Mouse (Mus musculus): ENCODE data around the gene Ptpn18. TPM values are rescaled to one million over a fixed set of nuclear protein-coding genes. Genes with fewer than 3 reads are reported as not detected.

The Ptpn18 gene
- total RNA-seq, 1 experiment, result 4.0 TPM

GRCm38 (mm10) chr1:34468051-34468450 is 8.5 kb downstream of the Ptpn18 start:
- in situ Hi-C loops (cut with MboI; ENCODE audit: low sequenced_read_pairs in 2 of 2, unreplicated experiment in 2 of 2), result no loop called here
- DNase-seq (ENCODE audit: low read depth, low spot score), result no peak
- H3K27ac ChIP-seq (ENCODE audit: insufficient read depth, low read depth, low read length, poor library complexity, severe bottlenecking), result peak overlapping the region; percentile 67

GRCm38 (mm10) chr1:34468500-34468899 is 8.9 kb downstream of the Ptpn18 start:
- Histone ChIP-seq H3K27ac (ENCODE audit: insufficient read depth, low read depth, low read length, poor library complexity, severe bottlenecking) (peak overlapping the region; percentile 67; the same call in 1 of the 2 replicates), H3K9ac (ENCODE audit: insufficient read depth, low read depth, low read length, poor library complexity, severe bottlenecking) (0 out of 2 replicates have a peak overlapping the region, but pooled peaks have one; percentile 5), H3K9me3 (ENCODE audit: control insufficient read depth, insufficient read depth, low read depth, low read length) (no peaks in the 10 kb centered on the region), H3K4me1 (ENCODE audit: control insufficient read depth in 2 of 2, insufficient read depth in 2 of 2, low read length in 2 of 2, poor library complexity in 1 of 2) (peaks cover 2 to 21% of the 10 kb centered on the region in 2 experiments; a peak in 3 of 4 replicates), H3K36me3 (ENCODE audit: control insufficient read depth, insufficient read depth, low read length, poor library complexity, severe bottlenecking) (no peaks in the 10 kb centered on the region), H3K4me3 (ENCODE audit: insufficient read depth in 1 of 2, low read depth in 1 of 2, low read length in 2 of 2, poor library complexity in 1 of 2, severe bottlenecking in 1 of 2) (no peak overlapping the region)
- no peak for DNase-seq (ENCODE audit: low read depth, low spot score)
- TF ChIP-seq ZNF384 (IDR thresholded peaks at IDR 0.05; ENCODE audit: low read depth, low read length) (no peak), MAFK (IDR thresholded peaks at IDR 0.05; ENCODE audit: insufficient read depth, low read depth, low read length) (no peak), HCFC1 (IDR thresholded peaks at IDR 0.05; ENCODE audit: borderline replicate concordance, insufficient read depth, low read length) (no peak), ZC3H11A (IDR thresholded peaks at IDR 0.05; ENCODE audit: borderline replicate concordance, low read depth, low read length) (no peak)
- in situ Hi-C loops (cut with MboI; ENCODE audit: low sequenced_read_pairs in 2 of 2, unreplicated experiment in 2 of 2), result no loop called here

More at GRCm38 (mm10) chr1:34468051-34468450, 8.5 kb downstream of the Ptpn18 start:
- H3K4me1 ChIP-seq (ENCODE audit: control insufficient read depth in 2 of 2, insufficient read depth in 2 of 2, low read length in 2 of 2, poor library complexity in 1 of 2), result peaks cover 2 to 18% of the 10 kb centered on the region in 2 experiments; a peak in 3 of 4 replicates
- no peaks in the 10 kb centered on the region for H3K9me3 ChIP-seq (ENCODE audit: control insufficient read depth, insufficient read depth, low read depth, low read length)
- H3K36me3 ChIP-seq (ENCODE audit: control insufficient read depth, insufficient read depth, low read length, poor library complexity, severe bottlenecking), result no peaks in the 10 kb centered on the region
- no peak overlapping the region for H3K4me3 ChIP-seq (ENCODE audit: insufficient read depth in 1 of 2, low read depth in 1 of 2, low read length in 2 of 2, poor library complexity in 1 of 2, severe bottlenecking in 1 of 2)
- TF ChIP-seq ZC3H11A (IDR thresholded peaks at IDR 0.05; ENCODE audit: borderline replicate concordance, low read depth, low read length) (no peak), HCFC1 (IDR thresholded peaks at IDR 0.05; ENCODE audit: borderline replicate concordance, insufficient read depth, low read length) (no peak), CHD2 (IDR thresholded peaks at IDR 0.05; ENCODE audit: low read depth, low read length) (no peak), MAFK (IDR thresholded peaks at IDR 0.05; ENCODE audit: insufficient read depth, low read depth, low read length) (no peak), ZNF384 (IDR thresholded peaks at IDR 0.05; ENCODE audit: low read depth, low read length) (no peak)
- H3K9ac ChIP-seq (ENCODE audit: insufficient read depth, low read depth, low read length, poor library complexity, severe bottlenecking), result 0 out of 2 replicates have a peak overlapping the region, but pooled peaks have one; percentile 5

GRCm38 (mm10) chr1:34469801-34470200 is 10.2 kb downstream of the Ptpn18 start:
- no peak overlapping the region for H3K4me3 ChIP-seq (ENCODE audit: insufficient read depth in 1 of 2, low read depth in 1 of 2, low read length in 2 of 2, poor library complexity in 1 of 2, severe bottlenecking in 1 of 2)

GRCm38 (mm10) chr1:34472427-34473300 is 13.1 kb downstream of the Ptpn18 start:
- in situ Hi-C loops (cut with MboI; ENCODE audit: low sequenced_read_pairs in 2 of 2, unreplicated experiment in 2 of 2), result no loop called here
- TF ChIP-seq CHD2 (IDR thresholded peaks at IDR 0.05; ENCODE audit: low read depth, low read length), result no peak
- TF ChIP-seq MAFK (IDR thresholded peaks at IDR 0.05; ENCODE audit: insufficient read depth, low read depth, low read length), result no peak
- TF ChIP-seq ZNF384 (IDR thresholded peaks at IDR 0.05; ENCODE audit: low read depth, low read length), result no peak
- no peak for TF ChIP-seq HCFC1 (IDR thresholded peaks at IDR 0.05; ENCODE audit: borderline replicate concordance, insufficient read depth, low read length)
- TF ChIP-seq ZC3H11A (IDR thresholded peaks at IDR 0.05; ENCODE audit: borderline replicate concordance, low read depth, low read length), result no peak
- H3K9ac ChIP-seq (ENCODE audit: insufficient read depth, low read depth, low read length, poor library complexity, severe bottlenecking), result peak overlapping the region; percentile 57
- DNase-seq (ENCODE audit: low read depth, low spot score), result no peak
- H3K4me3 ChIP-seq (ENCODE audit: insufficient read depth in 1 of 2, low read depth in 1 of 2, low read length in 2 of 2, poor library complexity in 1 of 2, severe bottlenecking in 1 of 2), result peak overlapping the region; percentile 65 to 71
- H3K9me3 ChIP-seq (ENCODE audit: control insufficient read depth, insufficient read depth, low read depth, low read length), result no peaks in the 10 kb centered on the region
- no peaks in the 10 kb centered on the region for H3K36me3 ChIP-seq (ENCODE audit: control insufficient read depth, insufficient read depth, low read length, poor library complexity, severe bottlenecking)
- H3K27ac ChIP-seq (ENCODE audit: insufficient read depth, low read depth, low read length, poor library complexity, severe bottlenecking), result no peak overlapping the region
- peaks cover 2 to 22% of the 10 kb centered on the region in 2 experiments; a peak in 3 of 4 replicates for H3K4me1 ChIP-seq (ENCODE audit: control insufficient read depth in 2 of 2, insufficient read depth in 2 of 2, low read length in 2 of 2, poor library complexity in 1 of 2)

More at GRCm38 (mm10) chr1:34469801-34470200, 10.2 kb downstream of the Ptpn18 start:
- no peak for DNase-seq (ENCODE audit: low read depth, low spot score)
- no peak overlapping the region for H3K9ac ChIP-seq (ENCODE audit: insufficient read depth, low read depth, low read length, poor library complexity, severe bottlenecking)
- H3K27ac ChIP-seq (ENCODE audit: insufficient read depth, low read depth, low read length, poor library complexity, severe bottlenecking), result no peak overlapping the region
- in situ Hi-C loops (cut with MboI; ENCODE audit: low sequenced_read_pairs in 2 of 2, unreplicated experiment in 2 of 2), result no loop called here
- TF ChIP-seq ZC3H11A (IDR thresholded peaks at IDR 0.05; ENCODE audit: borderline replicate concordance, low read depth, low read length) (no peak), MAFK (IDR thresholded peaks at IDR 0.05; ENCODE audit: insufficient read depth, low read depth, low read length) (no peak), HCFC1 (IDR thresholded peaks at IDR 0.05; ENCODE audit: borderline replicate concordance, insufficient read depth, low read length) (no peak), CHD2 (IDR thresholded peaks at IDR 0.05; ENCODE audit: low read depth, low read length) (no peak), ZNF384 (IDR thresholded peaks at IDR 0.05; ENCODE audit: low read depth, low read length) (no peak)
- no peaks in the 10 kb centered on the region for H3K9me3 ChIP-seq (ENCODE audit: control insufficient read depth, insufficient read depth, low read depth, low read length)
- H3K36me3 ChIP-seq (ENCODE audit: control insufficient read depth, insufficient read depth, low read length, poor library complexity, severe bottlenecking), result no peaks in the 10 kb centered on the region
- H3K4me1 ChIP-seq (ENCODE audit: control insufficient read depth in 2 of 2, insufficient read depth in 2 of 2, low read length in 2 of 2, poor library complexity in 1 of 2), result peaks cover 2 to 22% of the 10 kb centered on the region in 2 experiments; a peak in 3 of 4 replicates

Measured in ES-E14 (cell line).